Mouse (Mus musculus) heart, postnatal 14 days (tissue): ENCODE measurements at regions not wholly inside any gene's neighbourhood (a gene's known extent, or its start where the extent isn't known, plus 50 kb on each side); places are given as distances from the start of the nearest gene placed in this dataset.
A peak's percentile ranks its signal among the peaks of the same experiment; 100 is the strongest.

Experiments used
- DNase-seq, 2 experiments: peaks; one replicate each; pipeline ENCODE4 v3.0.0; 2021 to 2022
- intact Hi-C: fragments of 180-260 bp; cut with DNase I; formaldehyde crosslinking; loops from one replicate; pipeline ENCODE4 v1.15.1; 2025

DNA sequence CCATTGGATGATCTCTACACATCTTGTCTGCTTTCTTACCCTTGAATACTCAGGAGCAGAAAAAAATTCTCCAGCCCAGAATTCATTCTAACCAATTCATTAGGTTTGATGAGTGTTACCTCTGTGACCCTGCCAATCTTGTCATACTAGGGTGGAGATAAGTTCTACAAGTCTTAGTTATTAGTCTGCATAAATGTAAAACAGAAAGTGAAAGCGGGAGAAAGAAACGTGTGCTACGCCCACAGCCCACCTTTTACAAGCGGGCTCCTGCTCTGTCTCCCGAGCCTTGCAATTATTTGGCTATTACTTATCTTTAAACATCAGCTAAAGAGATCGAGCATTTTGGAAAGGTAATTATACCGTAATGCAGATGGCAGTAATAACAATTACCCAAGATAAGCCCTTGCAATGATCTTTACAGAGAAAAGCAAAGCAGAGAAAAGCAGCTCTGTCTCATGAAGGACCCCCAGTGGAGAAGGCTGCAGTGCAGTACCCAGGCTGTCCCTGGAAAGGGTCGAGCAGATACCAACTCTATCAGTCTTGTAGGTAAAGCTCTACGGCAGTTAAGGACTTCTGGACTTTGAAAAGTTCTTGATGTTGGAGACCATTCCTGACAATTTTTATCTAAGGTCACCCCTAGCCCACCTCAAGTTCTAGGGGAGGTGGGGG lies 286.1 kb upstream of the Ppargc1a start:
- intact Hi-C loops: no loop called here
- no peak for DNase-seq

- DNase-seq: no peak
- intact Hi-C loops: no loop called here
Measured at GRCm38 (mm10) chr5:51850091-51850490, 282.6 kb upstream of the Ppargc1a start.

DNA sequence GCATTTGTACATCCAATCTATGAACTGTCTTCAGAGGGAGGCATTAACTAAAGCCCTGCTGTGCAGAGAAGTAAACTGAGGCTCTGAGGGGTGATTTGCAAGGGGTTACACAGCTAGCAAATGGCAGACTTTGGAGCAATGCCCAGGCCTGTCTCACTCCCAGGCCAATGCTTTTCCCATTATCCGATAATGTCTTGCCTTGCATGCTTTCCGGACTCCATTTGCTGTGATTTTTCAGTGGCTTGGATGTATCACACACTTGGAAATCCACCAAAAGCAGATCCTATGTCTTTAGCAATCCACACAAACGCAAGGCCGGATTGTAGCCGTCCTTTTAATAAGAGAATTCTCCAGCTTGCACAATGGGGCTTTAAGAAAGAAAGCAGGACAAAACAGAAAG lies 281.7 kb upstream of the Ppargc1a start:
- DNase-seq: no peak
- intact Hi-C loops: no loop called here

- DNase-seq: no peak
- intact Hi-C loops: no loop called here
Measured at GRCm38 (mm10) chr5:51842189-51842588, 274.7 kb upstream of the Ppargc1a start.

GRCm38 (mm10) chr5:51841763-51842162 lies 274.2 kb upstream of the Ppargc1a start:
- intact Hi-C loops: no loop called here
- DNase-seq: no peak

GRCm38 (mm10) chr5:51840638-51841329 lies 273.3 kb upstream of the Ppargc1a start:
- peak; percentile 2 to 4 for DNase-seq
- intact Hi-C loops: no loop called here

GRCm38 (mm10) chr5:51839292-51839691 lies 271.8 kb upstream of the Ppargc1a start:
- intact Hi-C loops: no loop called here
- no peak for DNase-seq

DNA sequence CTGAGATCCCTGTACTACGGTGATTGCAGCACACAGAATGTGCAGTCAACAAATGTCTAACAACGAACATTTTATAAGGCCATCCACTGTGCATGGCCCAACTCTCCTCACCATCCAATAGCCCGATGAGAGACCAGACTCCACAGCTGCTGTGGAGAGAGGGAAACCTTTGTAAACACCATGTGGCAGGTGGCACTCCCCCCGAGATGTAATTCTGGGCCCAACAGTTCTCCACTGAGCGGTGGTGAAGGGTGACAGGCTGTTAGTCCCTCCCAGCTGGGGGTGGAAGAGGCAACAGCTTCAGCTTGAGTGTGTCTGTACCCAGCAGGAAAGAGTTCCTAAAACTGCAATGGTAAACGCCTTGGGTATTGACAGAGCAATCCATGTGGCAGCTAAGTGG lies 263.0 kb upstream of the Ppargc1a start:
- DNase-seq: no peak

DNA sequence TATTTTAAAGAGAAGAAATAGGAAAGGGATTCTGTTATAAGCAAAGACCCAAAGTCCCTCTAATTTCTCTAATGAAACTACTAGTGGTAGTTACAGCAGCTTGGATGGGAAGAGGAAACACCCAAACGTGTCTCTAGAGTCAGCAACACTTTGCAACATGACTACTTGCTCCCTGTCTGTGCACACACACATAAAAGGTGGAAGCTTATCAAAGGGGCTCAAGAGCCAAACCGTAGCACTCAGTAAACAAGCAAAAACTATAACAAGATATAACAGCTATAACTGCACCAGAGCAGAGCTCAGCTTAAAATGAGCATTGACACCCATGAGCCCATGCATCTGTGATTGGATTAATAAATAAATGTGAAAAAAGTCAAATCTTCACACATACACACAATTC lies 262.5 kb upstream of the Ppargc1a start:
- intact Hi-C loops: no loop called here
- no peak for DNase-seq

More for the DNA sequence above, 263.0 kb upstream of the Ppargc1a start:
- intact Hi-C loops: no loop called here

DNA sequence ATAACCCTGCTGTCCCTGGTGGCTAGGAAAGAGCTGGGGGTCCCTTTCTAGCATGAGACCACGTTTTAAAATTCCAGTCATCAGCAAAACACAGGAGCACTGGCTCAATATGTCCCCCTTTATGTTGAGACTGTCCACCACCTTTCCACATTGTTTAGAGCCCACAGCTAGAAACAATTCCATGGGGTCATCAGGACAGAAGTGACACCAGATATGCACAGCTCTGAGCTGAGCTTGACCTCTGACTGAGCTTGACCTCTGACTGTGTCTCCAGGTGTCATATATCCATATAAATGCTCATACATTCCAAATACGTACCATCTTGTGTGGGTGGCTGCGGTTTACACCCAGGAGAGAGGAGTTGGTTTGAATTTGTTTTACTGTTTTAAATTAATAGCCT lies 262.1 kb upstream of the Ppargc1a start:
- DNase-seq: no peak
- intact Hi-C loops: no loop called here

DNA sequence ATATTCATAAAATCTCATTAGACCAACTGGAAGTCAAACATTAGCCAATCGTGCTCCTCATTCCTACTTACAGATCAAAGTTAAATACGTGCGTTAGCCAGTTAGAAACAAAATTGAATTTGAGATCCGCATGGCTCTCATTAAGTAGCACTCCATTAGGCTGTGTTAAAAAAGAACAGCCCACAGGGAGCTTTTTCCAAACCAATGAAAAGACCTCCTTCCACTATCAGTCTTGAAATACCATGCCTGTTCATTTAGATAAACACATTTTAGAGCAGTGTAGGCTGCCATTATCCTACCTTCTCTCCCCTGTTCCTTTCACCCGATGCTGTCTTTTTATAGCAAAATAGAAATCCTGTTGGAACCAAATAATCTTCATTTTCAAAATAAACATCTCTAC lies 261.5 kb upstream of the Ppargc1a start:
- intact Hi-C loops: no loop called here
- no peak for DNase-seq

DNA sequence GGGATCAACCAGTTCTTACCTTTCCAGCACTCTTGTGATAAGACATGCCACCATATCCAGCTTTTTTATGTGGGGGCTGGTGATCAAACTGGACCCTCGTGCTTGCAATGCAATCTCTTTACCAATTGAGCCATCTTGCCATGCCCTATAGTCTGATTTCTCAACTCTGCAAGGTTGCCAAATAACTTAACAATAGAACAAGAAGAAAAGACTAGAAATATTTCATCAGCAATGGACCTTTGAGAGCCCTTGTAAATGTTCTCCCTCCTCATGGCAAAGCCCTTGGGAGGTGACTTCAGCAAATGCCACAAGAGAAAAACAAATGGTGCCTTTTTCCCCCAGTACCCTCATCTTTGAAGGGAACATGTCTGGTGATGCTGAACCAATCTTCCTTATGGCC lies 258.7 kb upstream of the Ppargc1a start:
- no peak for DNase-seq
- intact Hi-C loops: no loop called here

DNA sequence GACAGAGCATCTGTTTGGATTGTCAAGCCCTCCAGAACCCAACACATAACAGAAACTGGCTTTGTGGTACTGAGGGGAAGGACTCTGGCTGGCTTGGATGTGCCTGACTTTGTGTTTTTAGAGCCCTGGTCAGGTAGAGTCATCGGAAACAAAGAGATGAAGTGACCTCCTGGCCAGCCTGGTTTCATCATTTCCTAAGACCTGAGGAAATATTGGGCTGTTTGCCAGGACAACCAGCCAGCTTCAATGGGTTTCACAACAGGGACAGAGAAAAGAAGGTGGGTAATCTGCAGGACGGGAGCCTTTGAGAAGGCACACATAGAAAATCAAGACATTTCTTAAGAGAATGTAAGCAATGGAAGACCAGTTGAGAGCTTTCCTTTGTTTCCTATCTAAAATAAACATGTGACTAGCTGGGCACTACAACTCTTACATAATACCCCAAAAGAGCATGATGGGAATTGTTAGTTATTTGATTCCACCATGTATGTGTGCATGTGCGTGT lies 258.1 kb upstream of the Ppargc1a start:
- intact Hi-C loops: no loop called here
- no peak for DNase-seq

DNA sequence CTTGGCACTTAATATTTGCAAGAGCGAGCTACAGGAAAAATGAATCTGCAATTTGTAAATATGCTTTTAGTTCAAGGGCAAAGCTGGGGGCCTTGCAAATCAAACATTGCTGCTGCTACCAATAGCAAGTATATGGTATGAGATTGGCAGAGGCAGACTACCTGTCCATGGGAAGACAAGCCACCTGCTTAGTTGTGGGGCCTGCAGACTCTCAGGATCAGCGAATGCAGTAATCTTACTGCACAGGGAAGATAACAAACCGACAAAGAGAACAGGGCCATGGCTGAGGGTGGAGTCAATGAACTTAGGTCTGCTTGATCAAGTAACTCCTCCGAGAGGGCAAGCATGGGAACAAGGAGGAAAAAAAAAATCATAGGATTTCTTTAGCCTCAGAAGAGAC lies 257.2 kb upstream of the Ppargc1a start:
- DNase-seq: no peak
- intact Hi-C loops: no loop called here

GRCm38 (mm10) chr5:51823657-51824056 lies 256.1 kb upstream of the Ppargc1a start:
- intact Hi-C loops: no loop called here
- DNase-seq: no peak

DNA sequence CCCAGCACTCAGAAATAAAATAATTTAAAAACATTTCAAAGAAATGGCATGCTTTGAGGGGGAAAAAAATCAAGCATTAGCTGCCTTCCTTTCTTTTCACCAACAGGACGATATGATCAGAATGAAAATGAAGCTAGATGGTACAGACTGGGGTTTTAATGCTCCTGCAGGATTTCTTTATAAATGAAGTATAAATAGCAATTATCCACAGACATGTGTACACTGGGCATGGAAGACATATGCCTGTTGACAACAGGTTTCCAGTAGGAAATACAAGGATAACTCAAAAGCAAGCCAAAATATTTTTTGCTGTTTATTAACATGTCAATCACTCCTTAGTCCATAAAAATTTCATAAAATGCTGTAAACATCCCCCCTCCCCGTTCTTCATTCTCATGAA lies 248.7 kb upstream of the Ppargc1a start:
- no peak for DNase-seq
- intact Hi-C loops: no loop called here

- intact Hi-C loops: no loop called here
Measured at GRCm38 (mm10) chr5:51811728-51812127, 244.2 kb upstream of the Ppargc1a start.

GRCm38 (mm10) chr5:51801486-51801885 lies 234.0 kb upstream of the Ppargc1a start:
- DNase-seq: no peak
- intact Hi-C loops: no loop called here

More at GRCm38 (mm10) chr5:51811728-51812127, 244.2 kb upstream of the Ppargc1a start:
- DNase-seq: no peak

- no peak for DNase-seq
- intact Hi-C loops: no loop called here
Measured at GRCm38 (mm10) chr5:51799371-51800035, 232.0 kb upstream of the Ppargc1a start.

DNA sequence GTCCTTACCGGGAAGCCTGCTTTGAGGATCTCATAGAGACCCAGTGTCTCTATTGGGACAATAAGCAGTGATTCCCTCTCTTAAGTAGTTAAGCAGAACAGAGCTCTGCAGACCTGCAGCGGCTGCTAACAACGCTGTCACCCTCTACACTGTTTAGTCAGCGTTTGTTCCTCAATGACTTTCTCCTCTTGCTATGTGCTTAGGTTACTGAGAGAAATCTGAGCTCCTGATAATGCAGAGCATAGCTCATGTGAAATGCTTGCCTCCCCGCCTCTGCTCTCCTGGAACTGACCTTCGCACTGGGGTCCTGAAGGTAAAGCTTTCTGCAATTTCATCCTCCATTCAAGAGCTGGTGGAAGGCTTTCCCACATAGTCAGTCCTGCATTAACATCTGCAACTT lies 226.6 kb upstream of the Ppargc1a start:
- DNase-seq: no peak
- intact Hi-C loops: no loop called here

GRCm38 (mm10) chr5:51792950-51793349 lies 225.4 kb upstream of the Ppargc1a start:
- intact Hi-C loops: no loop called here

DNA sequence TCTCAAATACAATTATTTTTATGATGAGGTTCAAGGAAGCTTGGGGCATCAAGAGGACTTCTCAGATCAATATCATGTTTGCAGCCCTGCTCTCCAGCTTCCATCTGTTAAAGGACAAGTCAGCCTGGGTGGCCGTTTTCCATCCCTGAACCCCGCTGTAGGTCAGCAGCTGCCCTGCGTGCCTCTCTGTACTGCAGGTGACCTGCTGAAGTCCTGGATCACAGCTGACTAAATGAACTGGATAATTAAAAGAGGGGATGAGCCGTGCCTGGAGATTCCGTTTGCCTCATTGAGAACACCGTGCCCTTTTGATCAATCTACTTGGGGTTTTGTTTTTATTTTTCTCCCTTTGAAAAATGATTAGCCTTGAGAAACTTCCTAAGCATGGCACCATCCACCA lies 221.2 kb upstream of the Ppargc1a start:
- no peak for DNase-seq
- intact Hi-C loops: no loop called here

More at GRCm38 (mm10) chr5:51792950-51793349, 225.4 kb upstream of the Ppargc1a start:
- no peak for DNase-seq
